Mouse (Mus musculus): ENCODE measurements around the gene Xpo5. TPM values are rescaled to one million over a fixed set of nuclear protein-coding genes. Genes with fewer than 3 reads are reported as not detected.
A peak's percentile ranks its signal among the peaks of the same experiment; 100 is the strongest.

The Xpo5 gene
- polyA plus RNA-seq, 1 experiment from 2014 or later, result 67.1 TPM

- no peak overlapping the region for H3K4me3 ChIP-seq
- no peaks in the 10 kb centered on the region for H3K9me3 ChIP-seq (replicated peaks)
- WGBS, result 90% methylated on average over 8 of the region's 8 CpGs
- H3K36me3 ChIP-seq, result peaks cover 22% of the 10 kb centered on the region
- no peaks in the 10 kb centered on the region for H3K27me3 ChIP-seq (ENCODE audit: low read depth, poor library complexity, severe bottlenecking)
- no peak overlapping the region for H3K27ac ChIP-seq (replicated peaks)
- no peak for DNase-seq (ENCODE audit: low spot score)
- peaks cover 35% of the 10 kb centered on the region for H3K4me1 ChIP-seq
Observed at GRCm38 (mm10) chr17:46283911-46284310, 81.3 kb downstream of the Xpo5 start.

- DNase-seq (ENCODE audit: low spot score), result no peak
- Histone ChIP-seq H3K9me3 (replicated peaks) (no peaks in the 10 kb centered on the region), H3K4me3 (no peak overlapping the region), H3K36me3 (peaks cover 15% of the 10 kb centered on the region), H3K27ac (replicated peaks) (no peak overlapping the region), H3K27me3 (ENCODE audit: low read depth, poor library complexity, severe bottlenecking) (no peaks in the 10 kb centered on the region), H3K4me1 (peaks cover 35% of the 10 kb centered on the region)
- 70% methylated on average over 7 of the region's 7 CpGs for WGBS
Observed at GRCm38 (mm10) chr17:46284653-46285052, 82.1 kb downstream of the Xpo5 start.

GRCm38 (mm10) chr17:46285407-46285806, 82.8 kb downstream of the Xpo5 start:
- H3K4me1 ChIP-seq, result peaks cover 35% of the 10 kb centered on the region

GRCm38 (mm10) chr17:46287678-46288095, 85.1 kb downstream of the Xpo5 start:
- Histone ChIP-seq H3K4me1 (peaks cover 16% of the 10 kb centered on the region), H3K27ac (replicated peaks) (0 out of 2 replicates have a peak overlapping the region, but pooled peaks have one; percentile 28)
- DNase-seq (ENCODE audit: low spot score), result no peak

More at GRCm38 (mm10) chr17:46285407-46285806, 82.8 kb downstream of the Xpo5 start:
- Histone ChIP-seq H3K27me3 (ENCODE audit: low read depth, poor library complexity, severe bottlenecking) (no peaks in the 10 kb centered on the region), H3K36me3 (peaks cover 7% of the 10 kb centered on the region), H3K27ac (replicated peaks) (no peak overlapping the region), H3K9me3 (replicated peaks) (no peaks in the 10 kb centered on the region), H3K4me3 (no peak overlapping the region)
- DNase-seq (ENCODE audit: low spot score), result no peak
- WGBS, result 81% methylated on average over 6 of the region's 6 CpGs

More at GRCm38 (mm10) chr17:46287678-46288095, 85.1 kb downstream of the Xpo5 start:
- H3K36me3 ChIP-seq, result no peaks in the 10 kb centered on the region
- H3K27me3 ChIP-seq (ENCODE audit: low read depth, poor library complexity, severe bottlenecking), result no peaks in the 10 kb centered on the region
- H3K4me3 ChIP-seq, result no peak overlapping the region
- H3K9me3 ChIP-seq (replicated peaks), result no peaks in the 10 kb centered on the region
- WGBS, result 70% methylated on average over 11 of the region's 11 CpGs

MicroRNAs encoded within 50 kb of the gene (microRNA counts, 519-probe panel; counts per million panel counts)
- microRNA mmu-miR-693-3p (not detected), microRNA mmu-miR-693-5p (not detected)

Small RNA genes within 50 kb of the gene (microRNA-seq; reads per million reads assigned to microRNA genes)
- gene Mir693, result not detected

Other genes with a start within 250 kb of the Xpo5 start
- gene Vegfa, start 170.4 kb upstream of the Xpo5 start, polyA plus RNA-seq (2016; fragmentation: Nextera tagmentation; extraction: Ambion mirVana), result 2.1 and 2.3 TPM in 2 replicates
- gene Mrps18a, start 91.8 kb upstream of the Xpo5 start, polyA plus RNA-seq (2016; fragmentation: Nextera tagmentation; extraction: Ambion mirVana), result 143 and 156 TPM in 2 replicates
- 11.7 and 14.2 TPM in 2 replicates for gene Rsph9, start 58.6 kb upstream of the Xpo5 start, polyA plus RNA-seq (2016; fragmentation: Nextera tagmentation; extraction: Ambion mirVana)
- gene Mad2l1bp, start 49.2 kb upstream of the Xpo5 start, polyA plus RNA-seq (2016; fragmentation: Nextera tagmentation; extraction: Ambion mirVana), result 36.1 and 40.1 TPM in 2 replicates
- gene Gtpbp2, start 41.8 kb upstream of the Xpo5 start, polyA plus RNA-seq (2016; fragmentation: Nextera tagmentation; extraction: Ambion mirVana), result 28.2 and 31.0 TPM in 2 replicates
- gene Polh, start 137 bp upstream of the Xpo5 start, polyA plus RNA-seq (2016; fragmentation: Nextera tagmentation; extraction: Ambion mirVana), result 12.6 and 13.6 TPM in 2 replicates
- 131 and 138 TPM in 2 replicates for gene Polr1c, start 45.3 kb downstream of the Xpo5 start, polyA plus RNA-seq (2016; fragmentation: Nextera tagmentation; extraction: Ambion mirVana)
- gene Yipf3, start 45.3 kb downstream of the Xpo5 start, polyA plus RNA-seq (2016; fragmentation: Nextera tagmentation; extraction: Ambion mirVana), result 71.5 and 75.0 TPM in 2 replicates
- 1.6 and 1.9 TPM in 2 replicates for gene Lrrc73, start 50.7 kb downstream of the Xpo5 start, polyA plus RNA-seq (2016; fragmentation: Nextera tagmentation; extraction: Ambion mirVana)
- gene Tjap1, start 80.2 kb downstream of the Xpo5 start, polyA plus RNA-seq (2016; fragmentation: Nextera tagmentation; extraction: Ambion mirVana), result 65.8 and 68.2 TPM in 2 replicates
- gene Dlk2, start 94.6 kb downstream of the Xpo5 start, polyA plus RNA-seq (2016; fragmentation: Nextera tagmentation; extraction: Ambion mirVana), result 0.68 and 0.78 TPM in 2 replicates
- gene Abcc10, start 125.6 kb downstream of the Xpo5 start, polyA plus RNA-seq (2016; fragmentation: Nextera tagmentation; extraction: Ambion mirVana), result 7.6 and 8.9 TPM in 2 replicates
- gene Zfp318, start 180.9 kb downstream of the Xpo5 start, polyA plus RNA-seq (2016; fragmentation: Nextera tagmentation; extraction: Ambion mirVana), result 7.8 and 9.9 TPM in 2 replicates
- gene Crip3, start 226.1 kb downstream of the Xpo5 start, polyA plus RNA-seq (2016; fragmentation: Nextera tagmentation; extraction: Ambion mirVana), result 0.72 and 0.85 TPM in 2 replicates
- not detected in 2 replicates for gene Slc22a7, start 235.7 kb downstream of the Xpo5 start, polyA plus RNA-seq (2016; fragmentation: Nextera tagmentation; extraction: Ambion mirVana)